Mouse (Mus musculus): ENCODE measurements around the gene Dynll1.
"Not testable (repeated sequence)": the region's sequence is repeated elsewhere in the genome, so short reads cannot be mapped to it uniquely, and the experiment has no call there.

Dynll1 gene

GRCm38 (mm10) chr5:115312816-115313667 lies 12.2 kb upstream of the Dynll1 start:
- DNase-seq (ENCODE audit: low read depth, low spot score), result no peak

GRCm38 (mm10) chr5:115312354-115312753 lies 11.6 kb upstream of the Dynll1 start:
- DNase-seq (ENCODE audit: low read depth, low spot score), result no peak

- not testable (repeated sequence) for DNase-seq (ENCODE audit: low read depth, low spot score)
Measured at GRCm38 (mm10) chr5:115302190-115302589, 1.4 kb upstream of the Dynll1 start.

GRCm38 (mm10) chr5:115301615-115302014 lies 816 bp upstream of the Dynll1 start:
- no peak for DNase-seq (ENCODE audit: low read depth, low spot score)

- peak; percentile 34 for DNase-seq (ENCODE audit: low read depth, low spot score)
Measured at GRCm38 (mm10) chr5:115300035-115300744, 609 bp downstream of the Dynll1 start.

GRCm38 (mm10) chr5:115296347-115296746 lies 4.5 kb downstream of the Dynll1 start:
- DNase-seq (ENCODE audit: low read depth, low spot score), result peak; percentile 45

GRCm38 (mm10) chr5:115294173-115294572 lies 6.6 kb downstream of the Dynll1 start:
- DNase-seq (ENCODE audit: low read depth, low spot score), result no peak

- no peak for DNase-seq (ENCODE audit: low read depth, low spot score)
Measured at GRCm38 (mm10) chr5:115284735-115285134, 16.1 kb downstream of the Dynll1 start.

GRCm38 (mm10) chr5:115280050-115280687 lies 20.6 kb downstream of the Dynll1 start:
- no peak for DNase-seq (ENCODE audit: low read depth, low spot score)

GRCm38 (mm10) chr5:115279226-115280049 lies 21.4 kb downstream of the Dynll1 start, which contains the start of gene Coq5:
Gene Coq5, plus strand, starts transcription at chr5:115279666.
- DNase-seq (ENCODE audit: low read depth, low spot score), result peak; percentile 82

GRCm38 (mm10) chr5:115278785-115279184 lies 22.0 kb downstream of the Dynll1 start:
- no peak for DNase-seq (ENCODE audit: low read depth, low spot score)

- no peak for DNase-seq (ENCODE audit: low read depth, low spot score)
Measured at GRCm38 (mm10) chr5:115278053-115278452, 22.7 kb downstream of the Dynll1 start.

- no peak for DNase-seq (ENCODE audit: low read depth, low spot score)
Measured at GRCm38 (mm10) chr5:115275998-115276397, 24.8 kb downstream of the Dynll1 start.

GRCm38 (mm10) chr5:115274771-115275170 lies 26.0 kb downstream of the Dynll1 start:
- no peak for DNase-seq (ENCODE audit: low read depth, low spot score)

- DNase-seq (ENCODE audit: low read depth, low spot score), result no peak
Measured at GRCm38 (mm10) chr5:115274353-115274752, 26.4 kb downstream of the Dynll1 start.

GRCm38 (mm10) chr5:115273549-115274135 lies 27.2 kb downstream of the Dynll1 start:
- DNase-seq (ENCODE audit: low read depth, low spot score), result no peak

GRCm38 (mm10) chr5:115272812-115273548 lies 27.8 kb downstream of the Dynll1 start, which contains the start of gene Rnf10:
Gene Rnf10, minus strand, starts transcription at chr5:115272898.
- peak; percentile 96 for DNase-seq (ENCODE audit: low read depth, low spot score)

- no peak for DNase-seq (ENCODE audit: low read depth, low spot score)
Measured at GRCm38 (mm10) chr5:115271931-115272811, 28.6 kb downstream of the Dynll1 start.

- no peak for DNase-seq (ENCODE audit: low read depth, low spot score)
Measured at GRCm38 (mm10) chr5:115269969-115270368, 30.8 kb downstream of the Dynll1 start.

Measured in c-Kit-negative CD71-positive TER-119-positive erythroid progenitor cells, embryonic 14.5 days (primary cell).